Mouse (Mus musculus) limb, embryonic 12.5 days (tissue): ENCODE results near the gene Capn5. TPM values are rescaled to one million over a fixed set of nuclear protein-coding genes. Genes with fewer than 3 reads are reported as not detected.
A peak's percentile ranks its signal among the peaks of the same experiment; 100 is the strongest.

Source experiments
- ATAC-seq: fragments of 200-750 bp; cut with Nextera tagmentation; 2 replicates; pipeline ENCODE4 v1.8.0; 2017; ENCODE audit warnings: low read depth, moderate TSS enrichment; ENCODE audit not compliant: insufficient number of reproducible peaks, insufficient read depth, low FRiP score, low TSS enrichment
- H3K27ac ChIP-seq: fragments of 300-500 bp; sonication (generic); 2 replicates; pipeline ENCODE4 v1.5.1; 2016; ENCODE audit warnings: mild to moderate bottlenecking, moderate library complexity
- H3K27me3 ChIP-seq: fragments of 300-500 bp; sonication (generic); 2 replicates; pipeline ENCODE4 v1.6.1; 2016; ENCODE audit warnings: mild to moderate bottlenecking, moderate library complexity
- H3K36me3 ChIP-seq: fragments of 300-500 bp; sonication (generic); 2 replicates; pipeline ENCODE4 v1.6.1; 2016; ENCODE audit warnings: mild to moderate bottlenecking, moderate library complexity
- H3K4me1 ChIP-seq: fragments of 300-500 bp; sonication (generic); replicated peaks from 2 replicates; pipeline ENCODE4 v1.6.1; 2016
- H3K4me2 ChIP-seq: fragments of 300-500 bp; sonication (generic); 2 replicates; pipeline ENCODE4 v1.6.1; 2016; ENCODE audit warnings: mild to moderate bottlenecking, moderate library complexity
- H3K4me3 ChIP-seq: fragments of 300-500 bp; sonication (generic); replicated peaks from 2 replicates; pipeline ENCODE4 v1.5.1; 2016; ENCODE audit warnings: mild to moderate bottlenecking
- H3K9ac ChIP-seq: fragments of 300-500 bp; sonication (generic); replicated peaks from 2 replicates; pipeline ENCODE4 v1.6.1; 2016; ENCODE audit warnings: mild to moderate bottlenecking, moderate library complexity
- H3K9me3 ChIP-seq: fragments of 300-500 bp; sonication (generic); 2 replicates; pipeline ENCODE4 v1.6.1; 2016; ENCODE audit warnings: mild to moderate bottlenecking, moderate library complexity
- WGBS: fragments of 180-500 bp; shearing (Covaris S2); methylation state at CpG from one replicate; pipeline ENCODE4 v1.1.7; 2016; 5-methylcytosine and 5-hydroxymethylcytosine counted together
- polyA plus RNA-seq: library from polyadenylated mRNA; unstranded; fragments of >200 nt; fragmentation: Nextera tagmentation; extraction: Ambion mirVana; gene quantifications from 2 replicates; pipeline ENCODE4 v1.2.1, GENCODE M21; 2016

Capn5 gene
- polyA plus RNA-seq = 4.0 and 4.4 TPM in 2 replicates

DNA sequence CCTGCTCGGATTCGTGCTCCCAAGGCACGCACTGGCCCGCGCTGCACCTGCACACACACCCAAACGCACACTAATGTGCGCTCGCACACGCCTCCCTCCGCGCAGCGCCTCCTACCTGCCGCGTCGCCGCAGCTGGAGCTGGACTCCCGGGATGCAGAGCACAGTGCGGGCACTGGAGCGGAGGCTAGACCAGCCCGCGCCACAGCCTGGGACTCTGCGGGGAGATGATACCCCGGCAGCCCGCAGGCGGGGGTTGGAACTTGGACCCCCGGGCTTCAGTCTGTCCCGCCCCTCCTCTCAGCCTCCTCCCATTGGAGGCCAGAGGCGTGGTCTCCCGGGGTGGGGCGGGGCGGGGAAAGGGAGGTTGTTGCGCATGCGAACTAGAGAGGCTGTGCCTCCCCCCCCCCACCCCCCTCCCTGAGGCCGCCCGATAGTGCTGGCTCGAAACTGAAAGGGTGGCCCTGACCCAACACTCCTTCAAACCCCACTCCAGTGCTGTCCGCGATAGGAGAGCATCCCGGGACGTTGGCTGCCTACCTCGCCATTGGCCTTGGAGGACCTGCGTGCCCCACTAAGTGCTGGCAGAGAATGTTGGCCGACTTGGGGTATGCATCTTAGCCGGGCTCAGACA is at the start of gene Capn5:
Gene Capn5 (minus strand): TSS at position 346 of the 631 bp plus-strand sequence.
- Histone ChIP-seq H3K4me2 (peak within 1 kb of the TSS; percentile 81), H3K9me3 (no peaks in the 10 kb centered on the region), H3K36me3 (no peaks in the 10 kb centered on the region), H3K4me3 (peak within 1 kb of the TSS; percentile 78), H3K27me3 (peaks cover 11% of the 10 kb centered on the region), H3K27ac (0 out of 2 replicates have a peak within 1 kb of the TSS, but pooled peaks have one; percentile 23), H3K9ac (peak within 1 kb of the TSS; percentile 62), H3K4me1 (peaks cover 18% of the 10 kb centered on the region)
- 1% methylated on average over 39 of the region's 44 CpGs for WGBS
- ATAC-seq = peak; percentile 76

DNA sequence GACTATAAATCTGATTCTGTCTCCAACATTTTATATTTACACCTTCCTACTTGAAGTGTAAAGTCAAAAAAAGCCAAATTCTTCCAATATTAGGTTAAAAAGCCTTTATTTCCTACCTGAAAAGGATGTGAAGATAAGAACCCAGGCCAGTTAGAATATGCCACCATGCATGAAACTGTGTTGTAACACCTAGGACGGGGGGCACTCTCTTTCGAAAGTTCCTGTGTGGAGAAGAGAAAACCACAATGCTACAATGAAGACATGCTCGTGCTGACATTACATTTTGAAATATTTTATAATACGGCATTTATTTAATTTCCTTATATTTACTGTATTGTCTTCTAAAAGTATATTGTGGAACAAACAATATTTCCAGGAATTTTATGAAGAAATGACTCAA is 45.7 kb upstream of the Capn5 start:
- Histone ChIP-seq H3K4me1 (no peaks in the 10 kb centered on the region), H3K9me3 (no peaks in the 10 kb centered on the region), H3K27ac (no peak overlapping the region), H3K9ac (no peak overlapping the region), H3K4me2 (no peak overlapping the region), H3K4me3 (no peak overlapping the region), H3K27me3 (no peaks in the 10 kb centered on the region), H3K36me3 (no peaks in the 10 kb centered on the region)
- WGBS = 90% methylated on average over 4 of the region's 4 CpGs
- ATAC-seq = no peak

DNA sequence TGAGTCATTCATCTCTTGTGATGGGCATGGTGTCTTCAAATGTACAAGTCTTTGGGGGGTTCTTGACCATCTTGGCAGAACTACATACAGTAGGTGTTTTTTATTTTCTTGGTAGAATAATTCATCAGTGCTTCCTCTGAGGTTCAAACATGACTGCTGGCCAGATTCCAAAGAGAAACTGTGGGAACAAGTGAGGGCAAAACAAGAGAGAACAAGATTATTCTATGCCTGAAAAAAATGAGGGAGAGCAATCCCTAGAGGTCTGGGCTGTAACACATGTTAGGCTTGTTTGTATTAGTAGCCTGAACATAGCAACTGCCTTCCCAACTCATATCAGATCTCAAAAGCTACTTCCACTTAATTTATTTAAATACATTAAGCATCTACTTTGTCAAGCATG is 38.6 kb upstream of the Capn5 start:
- peaks cover 3% of the 10 kb centered on the region; the same call in 1 of the 2 replicates for H3K36me3 ChIP-seq
- no peak overlapping the region for H3K4me3 ChIP-seq
- no peak for ATAC-seq
- no peaks in the 10 kb centered on the region for H3K9me3 ChIP-seq
- no peaks in the 10 kb centered on the region for H3K27me3 ChIP-seq
- H3K4me2 ChIP-seq = no peak overlapping the region
- H3K27ac ChIP-seq = no peak overlapping the region
- no peak overlapping the region for H3K9ac ChIP-seq
- no peaks in the 10 kb centered on the region for H3K4me1 ChIP-seq

DNA sequence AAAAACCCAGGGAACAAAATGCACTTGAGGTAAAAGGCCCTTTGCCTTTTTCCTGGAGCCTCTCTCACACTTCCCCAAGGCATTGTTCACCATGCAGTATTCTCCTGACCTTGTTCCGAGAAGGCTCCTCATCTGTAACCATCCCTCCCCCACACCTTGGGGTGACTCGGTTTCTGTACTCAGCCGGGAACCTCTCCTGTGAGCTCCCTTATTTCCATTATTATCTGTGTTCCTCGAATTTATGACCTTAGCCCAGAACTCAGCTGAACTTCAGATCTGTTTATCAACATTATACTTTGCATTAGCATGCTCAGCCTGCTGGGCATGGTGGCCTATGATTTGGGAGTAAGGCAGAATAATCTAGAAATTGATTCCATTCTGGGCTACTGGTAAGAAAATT is 24.9 kb upstream of the Capn5 start:
- H3K9me3 ChIP-seq = no peaks in the 10 kb centered on the region
- H3K4me1 ChIP-seq = no peaks in the 10 kb centered on the region
- ATAC-seq = no peak
- no peak overlapping the region for H3K4me3 ChIP-seq
- H3K27ac ChIP-seq = no peak overlapping the region
- H3K36me3 ChIP-seq = no peaks in the 10 kb centered on the region
- H3K9ac ChIP-seq = no peak overlapping the region
- no peak overlapping the region for H3K4me2 ChIP-seq
- 74% methylated on average over 4 of the region's 4 CpGs for WGBS
- no peaks in the 10 kb centered on the region for H3K27me3 ChIP-seq

DNA sequence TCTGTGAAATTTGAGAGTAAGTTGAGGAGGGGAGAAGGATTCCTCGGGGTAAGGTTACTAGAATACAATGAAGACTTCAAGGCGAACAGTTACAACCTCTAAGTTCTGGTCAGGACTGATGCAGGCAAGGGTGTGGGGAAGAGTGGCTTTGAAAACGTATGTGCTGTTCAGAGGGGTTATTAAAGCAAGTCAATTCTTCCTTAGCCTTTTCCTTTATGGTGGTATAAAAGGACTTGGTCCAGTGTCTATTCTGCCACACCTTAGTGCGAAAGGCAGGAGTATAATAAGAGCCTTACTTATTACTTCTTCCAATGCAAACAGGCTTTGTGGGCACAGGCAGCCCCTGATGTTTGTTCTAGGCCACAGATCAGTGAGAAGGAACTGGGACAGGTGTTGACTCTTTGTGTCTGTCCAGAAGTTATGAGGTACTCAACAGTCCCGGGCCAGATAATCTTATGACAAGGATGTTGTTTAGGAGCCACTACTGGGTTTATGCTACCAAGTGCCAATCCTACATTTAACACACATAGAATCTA is 23.5 kb upstream of the Capn5 start:
- 71% methylated on average over 5 of the region's 5 CpGs for WGBS
- Histone ChIP-seq H3K4me3 (no peak overlapping the region), H3K27me3 (peaks cover 5% of the 10 kb centered on the region), H3K36me3 (no peaks in the 10 kb centered on the region), H3K9ac (no peak overlapping the region), H3K9me3 (no peaks in the 10 kb centered on the region), H3K4me2 (no peak overlapping the region), H3K4me1 (no peaks in the 10 kb centered on the region), H3K27ac (no peak overlapping the region)
- ATAC-seq = no peak

DNA sequence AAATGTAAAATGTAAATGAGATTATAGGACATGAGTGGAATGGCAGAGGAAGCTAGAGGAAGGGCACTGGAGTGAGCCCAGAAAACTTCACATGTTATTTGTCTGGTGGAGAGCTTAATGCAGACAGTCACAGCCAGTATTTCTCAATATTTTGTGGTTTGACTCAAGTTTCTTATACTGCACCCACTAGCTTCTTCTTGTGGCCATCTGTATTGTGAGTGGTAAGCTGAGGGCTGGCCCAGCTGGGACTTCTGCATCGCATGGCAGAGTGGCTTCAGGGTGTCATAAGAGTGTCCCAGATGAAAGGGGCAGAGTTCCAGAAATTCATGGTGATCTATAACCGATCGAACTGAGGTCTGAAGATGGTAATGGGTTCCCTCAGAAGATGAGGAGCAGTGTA is 22.3 kb upstream of the Capn5 start:
- Histone ChIP-seq H3K9me3 (no peaks in the 10 kb centered on the region), H3K4me2 (no peak overlapping the region), H3K27ac (no peak overlapping the region), H3K4me1 (no peaks in the 10 kb centered on the region), H3K9ac (no peak overlapping the region), H3K36me3 (no peaks in the 10 kb centered on the region), H3K27me3 (peaks cover 17% of the 10 kb centered on the region), H3K4me3 (no peak overlapping the region)
- 82% methylated on average over 3 of the region's 3 CpGs for WGBS
- ATAC-seq = no peak

DNA sequence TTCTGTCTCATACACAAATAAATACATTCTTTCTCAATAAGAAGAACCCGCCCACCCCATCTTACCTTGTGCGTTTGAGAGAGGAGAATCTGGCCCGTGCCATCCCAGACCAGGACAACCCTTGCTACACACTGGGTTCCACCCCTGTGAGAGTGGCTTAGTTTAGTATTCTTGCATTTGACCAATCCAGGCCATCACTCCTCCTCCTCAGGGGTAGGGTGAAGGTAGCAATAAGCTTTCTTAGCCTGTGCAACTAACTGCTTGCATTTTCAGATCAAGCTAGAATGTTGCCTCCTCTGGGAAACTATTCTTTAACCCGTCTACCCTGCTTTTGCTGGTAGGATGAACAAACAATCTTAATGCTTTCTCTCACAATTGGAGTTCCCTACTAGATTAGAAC is 21.3 kb upstream of the Capn5 start, which contains the start of gene B3gnt6:
Gene B3gnt6 (minus strand): TSS at position 101 of the 400 bp plus-strand sequence.
- no peak within 1 kb of the TSS for H3K4me3 ChIP-seq
- no peaks in the 10 kb centered on the region for H3K36me3 ChIP-seq
- H3K4me2 ChIP-seq = no peak within 1 kb of the TSS
- ATAC-seq = no peak
- whole genome bisulfite sequencing = 89% methylated on average over 4 of the region's 4 CpGs
- H3K27me3 ChIP-seq = peaks cover 27% of the 10 kb centered on the region
- no peak within 1 kb of the TSS for H3K27ac ChIP-seq
- peaks cover 2% of the 10 kb centered on the region for H3K4me1 ChIP-seq
- H3K9me3 ChIP-seq = no peaks in the 10 kb centered on the region
- no peak within 1 kb of the TSS for H3K9ac ChIP-seq

DNA sequence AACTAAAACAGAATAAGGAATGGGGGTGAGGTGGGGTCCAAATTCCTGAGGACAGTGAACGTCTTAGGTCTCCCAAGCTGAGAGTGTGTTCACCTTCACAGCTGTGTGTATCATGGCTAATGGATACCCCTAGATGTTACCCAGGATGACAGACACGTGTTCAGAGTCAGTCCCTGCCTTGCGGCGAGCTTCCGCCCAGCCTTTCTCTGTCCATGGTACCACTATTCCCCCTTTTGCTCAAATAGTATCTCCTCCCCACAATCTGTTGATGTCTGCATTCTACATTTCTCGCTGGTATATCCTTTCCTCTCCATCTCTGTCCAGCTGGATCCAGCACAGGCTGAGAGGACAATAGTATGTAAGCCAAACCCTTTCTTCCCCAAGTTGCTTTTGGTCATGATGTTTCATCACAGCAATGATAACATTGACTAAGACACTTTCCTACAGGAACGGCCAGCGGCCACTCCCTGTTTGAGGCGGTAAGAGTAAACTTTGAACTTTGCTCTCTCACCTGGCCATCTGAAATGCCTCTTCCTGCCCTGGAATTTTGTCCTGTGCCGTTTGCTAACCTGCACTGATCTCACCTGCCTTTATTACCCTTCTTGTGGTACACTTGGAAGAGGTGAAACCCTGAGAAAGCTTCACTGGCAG is 17.2 kb upstream of the Capn5 start:
- no peak for ATAC-seq
- 38% methylated on average over 10 of the region's 10 CpGs for WGBS
- Histone ChIP-seq H3K27ac (no peak overlapping the region), H3K4me3 (no peak overlapping the region), H3K36me3 (no peaks in the 10 kb centered on the region), H3K27me3 (peaks cover 60% of the 10 kb centered on the region), H3K9me3 (no peaks in the 10 kb centered on the region), H3K9ac (no peak overlapping the region), H3K4me1 (peaks cover 13% of the 10 kb centered on the region), H3K4me2 (no peak overlapping the region)

DNA sequence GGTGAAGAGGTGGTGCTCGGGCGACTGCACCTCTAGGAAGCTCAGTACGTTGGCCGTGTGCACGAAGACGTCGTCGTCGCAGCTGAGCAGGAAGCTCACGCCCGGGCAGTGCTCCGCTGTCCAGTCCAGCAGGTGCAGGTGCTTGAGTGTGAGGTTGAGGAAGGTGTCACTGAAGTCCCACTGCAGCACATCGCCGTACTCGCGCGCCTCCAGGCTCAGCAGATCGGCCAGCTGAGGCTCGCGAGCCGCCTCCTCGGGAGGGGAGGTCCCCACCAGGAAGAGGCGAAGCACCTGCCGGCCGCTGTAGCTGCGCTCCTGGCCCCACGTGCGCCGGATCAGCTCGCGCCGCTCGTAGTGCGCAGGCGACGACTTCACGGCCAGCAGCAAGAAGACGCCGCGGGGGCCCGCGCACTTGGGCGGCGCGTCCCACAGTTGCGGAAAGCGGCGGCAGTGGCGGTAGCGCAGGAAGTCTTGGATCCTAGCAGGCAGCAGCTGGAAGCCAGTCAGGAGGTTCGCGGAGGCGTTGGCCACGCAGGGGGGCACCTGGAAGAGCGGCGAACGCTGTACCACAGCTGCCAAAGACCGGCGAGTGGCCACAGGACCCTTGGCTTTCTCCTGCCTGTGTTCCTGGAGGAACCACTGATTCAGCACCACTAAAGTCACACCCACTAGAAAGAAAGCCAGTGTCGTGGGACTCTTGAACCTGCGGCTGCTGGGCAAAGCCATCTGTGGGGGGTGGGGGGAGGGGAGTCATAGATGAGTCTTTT is 16.1 kb upstream of the Capn5 start:
- Histone ChIP-seq H3K27ac (no peak overlapping the region), H3K9ac (peak overlapping the region; percentile 8; the same call in 1 of the 2 replicates), H3K4me2 (peak overlapping the region; percentile 66), H3K4me1 (peaks cover 13% of the 10 kb centered on the region), H3K4me3 (peak overlapping the region; percentile 37), H3K36me3 (no peaks in the 10 kb centered on the region), H3K9me3 (no peaks in the 10 kb centered on the region), H3K27me3 (peaks cover 60% of the 10 kb centered on the region)
- no peak for ATAC-seq
- 3% methylated on average over 61 of the region's 61 CpGs for WGBS

DNA sequence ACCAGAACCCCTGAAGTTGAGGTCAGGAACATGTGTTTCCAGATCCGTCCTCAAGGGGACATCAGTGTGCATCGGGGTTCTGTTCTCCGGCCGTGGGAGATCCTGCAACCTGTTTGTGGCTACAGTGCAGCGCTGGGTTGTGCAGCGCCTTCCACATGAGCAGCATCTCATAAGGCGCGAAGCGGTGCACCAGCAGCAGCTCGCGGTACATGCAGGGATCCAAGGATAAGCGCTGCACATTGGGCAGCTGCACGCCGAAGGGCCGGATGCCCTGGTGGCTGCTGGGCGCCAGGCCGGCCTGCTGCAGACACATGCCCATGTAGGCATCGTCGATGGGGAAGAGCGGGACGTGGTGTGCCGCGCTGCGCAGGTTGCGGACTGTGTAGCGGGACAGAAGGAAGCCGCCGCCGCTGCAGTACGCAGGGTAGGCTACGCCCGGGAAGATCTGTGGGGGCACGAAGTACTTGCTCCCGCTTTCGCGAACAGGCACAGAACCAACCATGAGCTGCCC is 15.5 kb upstream of the Capn5 start:
- peak overlapping the region; percentile 66 for H3K4me2 ChIP-seq
- 0 out of 2 replicates have a peak overlapping the region, but pooled peaks have one; percentile 8 for H3K9ac ChIP-seq
- ATAC-seq = 0 out of 2 replicates have a peak, but pooled peaks have one; percentile 39
- peaks cover 13% of the 10 kb centered on the region for H3K4me1 ChIP-seq
- WGBS = 8% methylated on average over 36 of the region's 36 CpGs
- H3K27me3 ChIP-seq = peaks cover 60% of the 10 kb centered on the region
- no peaks in the 10 kb centered on the region for H3K36me3 ChIP-seq
- H3K27ac ChIP-seq = no peak overlapping the region
- no peaks in the 10 kb centered on the region for H3K9me3 ChIP-seq
- H3K4me3 ChIP-seq = peak overlapping the region; percentile 37
